Mouse (Mus musculus) adrenal gland, adult 2 months (tissue): Measurements from ENCODE around the gene St3gal5. TPM values are rescaled to one million over a fixed set of nuclear protein-coding genes. Genes with fewer than 3 reads are reported as not detected.
A peak's percentile ranks its signal among the peaks of the same experiment; 100 is the strongest.
"Not testable (repeated sequence)": the region's sequence is repeated elsewhere in the genome, so short reads cannot be mapped to it uniquely, and the experiment has no call there.

ENCODE experiments used
- DNase-seq: peaks from one replicate; pipeline ENCODE4 v3.0.0; 2021
- long read RNA-seq: library from polyadenylated mRNA; stranded (forward); transcript quantifications from one replicate; pipeline ENCODE4 v2.0.0, GENCODE M21; 2021
- polyA plus RNA-seq: library from polyadenylated mRNA; depleted of rRNA; stranded (reverse); fragments of >200 nt; gene quantifications from 2 replicates; pipeline ENCODE4 v1.2.3, GENCODE M21; 2012; rRNA removed
- total RNA-seq, 2 experiments: library from RNA; stranded (reverse); gene quantifications; 2 replicates each; pipeline ENCODE4 v1.2.3; 2021

St3gal5 gene
- total RNA-seq (100 to 1,000 TPM; 137 to 188 TPM), polyA plus RNA-seq (149 and 235 TPM in 2 replicates)
- long read RNA-seq, transcript St3gal5-202 (7 exons, 2,439 nt) = minor isoform, 31 of 294 reads
- long read RNA-seq, transcript St3gal5-201 (7 exons, 2,258 nt) = major isoform, 218 of 294 reads
- long read RNA-seq, partial matches to known transcripts = 12 of 294 reads
- long read RNA-seq, other reads (novel, unspliced or antisense) = 33 of 294 reads

- peak; percentile 96 for DNase-seq
Measured at GRCm38 (mm10) chr6:72097181-72097995, at the start of gene St3gal5. Gene St3gal5, plus strand, starts transcription at chr6:72097592.

GRCm38 (mm10) chr6:72048643-72049042 is 48.7 kb upstream of the St3gal5 start:
- no peak for DNase-seq

GRCm38 (mm10) chr6:72049941-72050340 is 47.5 kb upstream of the St3gal5 start:
- no peak for DNase-seq

- no peak for DNase-seq
Measured at GRCm38 (mm10) chr6:72050827-72051226, 46.6 kb upstream of the St3gal5 start.

GRCm38 (mm10) chr6:72051247-72051646 is 46.1 kb upstream of the St3gal5 start:
- DNase-seq = no peak

GRCm38 (mm10) chr6:72051757-72052156 is 45.6 kb upstream of the St3gal5 start:
- DNase-seq = no peak

- DNase-seq = peak; percentile 55
Measured at GRCm38 (mm10) chr6:72056548-72056947, 40.8 kb upstream of the St3gal5 start.

GRCm38 (mm10) chr6:72058398-72058889 is 38.9 kb upstream of the St3gal5 start:
- no peak for DNase-seq

- not testable (repeated sequence) for DNase-seq
Measured at GRCm38 (mm10) chr6:72060677-72061076, 36.7 kb upstream of the St3gal5 start.

- DNase-seq = peak; percentile 68
Measured at GRCm38 (mm10) chr6:72063718-72064117, 33.7 kb upstream of the St3gal5 start.

GRCm38 (mm10) chr6:72065988-72066387 is 31.4 kb upstream of the St3gal5 start:
- DNase-seq = no peak

- DNase-seq = no peak
Measured at GRCm38 (mm10) chr6:72068436-72068835, 29.0 kb upstream of the St3gal5 start.

- peak; percentile 36 for DNase-seq
Measured at GRCm38 (mm10) chr6:72071281-72071870, 26.0 kb upstream of the St3gal5 start.

- DNase-seq = no peak
Measured at GRCm38 (mm10) chr6:72073781-72074180, 23.6 kb upstream of the St3gal5 start.

- DNase-seq = no peak
Measured at GRCm38 (mm10) chr6:72076512-72076911, 20.9 kb upstream of the St3gal5 start.

- no peak for DNase-seq
Measured at GRCm38 (mm10) chr6:72078178-72078577, 19.2 kb upstream of the St3gal5 start.

- no peak for DNase-seq
Measured at GRCm38 (mm10) chr6:72081318-72082024, 15.9 kb upstream of the St3gal5 start.

GRCm38 (mm10) chr6:72087402-72087801 is 10.0 kb upstream of the St3gal5 start:
- DNase-seq = no peak

GRCm38 (mm10) chr6:72089865-72090264 is 7.5 kb upstream of the St3gal5 start:
- DNase-seq = no peak

GRCm38 (mm10) chr6:72091007-72091406 is 6.4 kb upstream of the St3gal5 start:
- DNase-seq = no peak

- no peak for DNase-seq
Measured at GRCm38 (mm10) chr6:72093121-72093520, 4.3 kb upstream of the St3gal5 start.

- peak; percentile 48 for DNase-seq
Measured at GRCm38 (mm10) chr6:72096217-72096616, 1.2 kb upstream of the St3gal5 start.
